Mouse (Mus musculus): Measurements from ENCODE around the gene Skap1.

DNA sequence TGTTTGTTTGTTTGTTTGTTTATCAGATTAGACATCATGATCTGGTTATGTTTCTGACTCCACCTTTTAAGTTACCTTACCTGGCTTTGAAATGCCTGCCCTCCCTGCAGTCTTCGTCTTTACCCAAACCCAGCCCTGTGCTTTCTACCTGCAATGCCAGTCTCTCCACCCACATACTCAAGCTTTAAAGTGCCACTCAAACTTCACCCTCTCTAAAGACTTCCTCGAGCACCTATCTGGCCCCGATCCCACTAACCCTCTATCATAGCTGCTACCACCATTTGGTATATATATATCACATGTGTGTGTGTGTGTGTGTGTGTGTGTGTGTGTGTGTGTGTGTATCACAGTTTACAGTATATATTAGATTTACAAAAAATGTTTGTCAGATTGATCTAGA is 125.4 kb downstream of the Skap1 start:
- TF ChIP-seq CTCF (IDR thresholded peaks at IDR 0.05; ENCODE audit: extremely low read depth, insufficient read depth, low read length) (no peak), POLR2A (IDR thresholded peaks at IDR 0.05; ENCODE audit: extremely low read depth, insufficient read depth, low read length) (no peak)
